In genomic region chr14:78654196-78654595, GRCm38 (mm10) we compare ENCODE assay signal across 14 mouse cellular contexts.
"Had no signal": no experiment of that assay in that cellular context is flagged by ENCODE, and none has a peak within 500 bp of the region (broad histone marks: within the 10 kb centered on the region; RNA-seq: fewer than 3 reads in every experiment).

No protein-coding gene starts in this region.

- H3K36me3 ChIP-seq: neural tube, embryonic 12.5 days; stomach, embryonic 15.5 days had no signal

- H3K4me1 ChIP-seq: neural tube, embryonic 12.5 days had no signal

- H3K4me2 ChIP-seq: neural tube, embryonic 12.5 days; neural tube, embryonic 13.5 days; neural tube, embryonic 15.5 days; stomach, embryonic 15.5 days had no signal

- DNase-seq: right cerebral cortex, postnatal 14 days; right cerebral cortex, postnatal 25 days; right cerebral cortex, postnatal 4 days; spleen, adult 18-20 months; thymus, adult 18-20 months; thymus, adult 2 months; thymus, postnatal 14 days; thymus, postnatal 25 days; thymus, postnatal 36 days; thymus, postnatal 4 days had no signal

- H3K27ac ChIP-seq: neural tube, embryonic 12.5 days; neural tube, embryonic 13.5 days; neural tube, embryonic 15.5 days; stomach, embryonic 15.5 days had no signal

- H3K9ac ChIP-seq: neural tube, embryonic 12.5 days; neural tube, embryonic 13.5 days; neural tube, embryonic 15.5 days; stomach, embryonic 15.5 days had no signal

- H3K4me3 ChIP-seq: neural tube, embryonic 12.5 days; neural tube, embryonic 13.5 days; neural tube, embryonic 15.5 days; stomach, embryonic 15.5 days had no signal

- H3K9me3 ChIP-seq: neural tube, embryonic 13.5 days; stomach, embryonic 15.5 days had no signal

- H3K27me3 ChIP-seq: neural tube, embryonic 12.5 days; neural tube, embryonic 13.5 days; neural tube, embryonic 15.5 days; stomach, embryonic 15.5 days had no signal
